Mouse (Mus musculus): ENCODE results near the gene Olfr1380.
"Not testable (repeated sequence)": the region's sequence is repeated elsewhere in the genome, so short reads cannot be mapped to it uniquely, and the experiment has no call there.

Olfr1380 gene

DNA sequence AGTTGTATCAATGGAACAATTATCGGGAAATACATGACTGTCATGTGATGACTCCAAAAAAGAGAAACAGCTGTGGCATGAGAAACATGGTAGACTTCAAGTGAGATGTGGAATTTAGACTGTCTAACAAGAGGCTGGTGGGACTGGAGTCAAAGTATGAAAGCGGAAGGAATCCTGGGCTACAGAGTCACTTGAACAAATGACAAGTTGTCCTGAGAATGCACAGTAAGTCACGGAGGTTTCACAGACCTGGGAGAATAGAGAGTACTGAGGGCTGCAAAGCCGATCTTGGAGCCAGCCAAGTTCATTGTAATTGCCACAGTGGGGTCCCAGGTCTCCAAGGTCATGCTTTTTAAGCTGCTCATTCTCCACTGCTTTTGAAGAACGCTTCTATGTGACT lies at the start of gene Olfr1380:
Gene Olfr1380, plus strand, starts transcription at position 301 of the 400 bp plus-strand sequence.
- not testable (repeated sequence) for DNase-seq

DNA sequence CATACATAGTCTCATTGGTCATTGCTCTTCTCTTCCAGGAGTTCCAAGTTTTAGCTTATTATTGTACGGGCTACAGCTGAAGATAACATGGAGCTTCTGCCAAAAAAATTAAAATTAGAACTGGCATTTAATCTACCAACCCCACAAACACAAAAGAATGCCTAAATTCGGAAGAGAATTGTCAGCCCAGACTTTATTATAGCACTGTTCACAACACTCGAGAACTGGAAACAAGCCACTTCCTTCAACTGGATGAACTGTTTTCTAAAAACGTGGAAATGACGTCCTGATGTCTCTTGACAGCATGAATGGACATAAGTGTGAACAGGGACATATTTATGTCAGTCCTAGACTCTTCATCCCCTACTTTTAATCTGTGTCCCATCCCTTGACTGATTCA lies 38.6 kb upstream of the Olfr1380 start:
- DNase-seq, result no peak

DNA sequence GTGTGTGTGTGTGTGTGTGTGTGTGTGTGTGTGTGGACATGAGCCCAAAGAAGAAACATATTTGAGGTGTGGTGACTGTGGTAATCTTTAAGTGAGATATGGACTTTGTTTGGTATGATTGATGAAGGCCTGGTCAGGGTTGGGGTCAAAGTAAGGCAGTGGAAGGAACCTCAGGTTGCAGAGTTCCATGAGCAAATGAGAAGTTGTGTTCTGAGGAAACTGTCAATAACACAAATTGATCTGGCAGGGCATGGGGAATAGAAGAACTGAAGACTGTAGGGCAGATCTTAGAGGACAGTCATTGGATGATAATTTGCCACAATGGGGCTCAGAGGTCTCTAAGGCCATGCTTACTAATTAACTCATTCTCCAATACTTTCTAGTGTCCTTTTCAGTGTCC lies 37.3 kb upstream of the Olfr1380 start, which contains the start of gene Olfr1383:
Gene Olfr1383, plus strand, starts transcription at position 301 of the 400 bp plus-strand sequence.
- DNase-seq, result no peak

DNA sequence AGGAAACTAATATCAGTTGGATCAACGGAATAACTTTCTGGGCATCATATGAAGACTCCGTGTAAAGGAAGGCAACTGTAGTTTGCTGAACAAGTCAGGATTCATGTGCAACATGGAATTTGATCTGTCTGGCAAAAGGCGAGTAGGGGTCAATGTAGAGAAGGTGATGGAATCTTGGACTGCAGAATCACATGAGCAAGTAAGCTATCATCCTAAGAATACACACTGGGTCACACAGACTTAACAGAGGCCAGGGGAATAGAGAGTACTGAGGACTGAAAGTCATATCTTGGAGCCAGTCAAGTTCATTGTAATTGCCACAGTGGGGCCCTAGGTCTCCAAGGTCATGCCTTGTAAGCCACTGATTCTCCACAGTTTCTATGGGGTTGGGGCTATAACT lies 28.7 kb upstream of the Olfr1380 start, which contains the start of gene Olfr1382:
Gene Olfr1382, plus strand, starts transcription at position 301 of the 400 bp plus-strand sequence.
- no peak for DNase-seq

DNA sequence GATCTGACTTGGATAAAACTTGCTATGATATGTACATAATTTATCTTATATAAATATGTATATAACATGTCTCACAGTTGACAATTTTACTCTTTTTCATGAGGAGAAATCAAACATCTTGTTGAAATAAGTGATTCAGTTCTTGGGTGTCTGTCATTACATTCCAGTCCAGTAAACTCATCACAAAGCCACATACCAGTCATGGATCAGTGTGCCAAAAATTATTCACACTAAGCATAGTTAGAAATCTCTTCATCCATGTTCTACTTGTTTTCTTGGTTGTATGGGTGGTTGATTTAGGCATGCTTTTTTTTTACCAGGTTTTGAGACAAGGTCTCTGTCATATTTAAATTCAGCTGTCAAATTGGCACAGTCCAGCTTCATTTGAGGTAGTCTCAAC lies 23.9 kb upstream of the Olfr1380 start:
- no peak for DNase-seq

DNA sequence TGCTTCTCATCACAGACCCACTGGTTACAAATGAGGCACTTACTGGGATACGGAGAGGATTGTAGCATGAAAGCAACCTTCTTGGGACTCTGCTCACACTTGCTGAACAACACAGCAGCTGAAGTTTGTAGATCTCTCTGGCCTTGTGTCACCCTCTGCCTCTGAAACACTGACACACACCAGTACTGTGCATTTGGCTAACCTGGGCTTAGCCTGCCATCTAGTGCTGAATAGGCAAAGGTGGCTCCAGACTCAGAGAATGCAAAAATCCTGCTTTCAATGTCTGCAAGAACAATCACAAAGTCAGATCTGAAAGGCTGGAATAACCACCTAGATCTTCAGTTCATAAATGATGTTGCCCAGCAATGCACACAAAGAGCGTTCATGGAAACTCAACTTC lies 20.0 kb upstream of the Olfr1380 start:
- DNase-seq, result not testable (repeated sequence)

DNA sequence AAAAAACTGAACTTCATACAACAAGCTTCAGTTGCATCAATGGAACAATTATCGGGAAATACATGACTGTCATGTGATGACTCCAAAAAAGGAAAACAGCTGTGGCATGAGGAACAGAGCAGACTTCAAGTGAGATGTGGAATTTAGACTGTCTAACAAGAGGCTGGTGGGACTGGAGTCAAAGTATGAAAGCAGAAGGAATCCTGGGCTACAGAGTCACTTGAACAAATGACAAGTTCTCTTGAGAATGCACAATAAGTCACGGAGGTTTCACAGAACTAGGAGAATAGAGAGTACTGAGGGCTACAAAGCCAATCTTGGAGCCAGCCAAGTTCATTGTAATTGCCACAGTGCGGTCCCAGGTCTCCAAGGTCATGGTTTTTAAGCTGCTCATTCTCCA lies 13.5 kb upstream of the Olfr1380 start, which contains the start of gene Olfr1381:
Gene Olfr1381, plus strand, starts transcription at position 301 of the 400 bp plus-strand sequence.
- not testable (repeated sequence) for DNase-seq

DNA sequence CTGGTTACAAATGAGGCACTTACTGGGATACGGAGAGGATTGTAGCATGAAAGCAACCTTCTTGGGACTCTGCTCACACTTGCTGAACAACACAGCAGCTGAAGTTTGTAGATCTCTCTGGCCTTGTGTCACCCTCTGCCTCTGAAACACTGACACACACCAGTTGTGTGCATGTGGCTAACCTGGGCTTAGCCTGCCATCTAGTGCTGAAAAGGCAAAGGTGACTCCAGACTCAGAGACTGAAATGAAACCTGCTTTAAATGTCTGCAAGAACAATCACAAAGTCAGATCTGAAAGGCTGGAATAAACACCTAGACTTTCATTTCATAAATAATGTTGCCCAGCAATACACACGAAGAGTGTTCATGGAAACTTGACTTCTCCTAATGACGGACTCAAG lies 2.6 kb upstream of the Olfr1380 start:
- DNase-seq, result not testable (repeated sequence)

DNA sequence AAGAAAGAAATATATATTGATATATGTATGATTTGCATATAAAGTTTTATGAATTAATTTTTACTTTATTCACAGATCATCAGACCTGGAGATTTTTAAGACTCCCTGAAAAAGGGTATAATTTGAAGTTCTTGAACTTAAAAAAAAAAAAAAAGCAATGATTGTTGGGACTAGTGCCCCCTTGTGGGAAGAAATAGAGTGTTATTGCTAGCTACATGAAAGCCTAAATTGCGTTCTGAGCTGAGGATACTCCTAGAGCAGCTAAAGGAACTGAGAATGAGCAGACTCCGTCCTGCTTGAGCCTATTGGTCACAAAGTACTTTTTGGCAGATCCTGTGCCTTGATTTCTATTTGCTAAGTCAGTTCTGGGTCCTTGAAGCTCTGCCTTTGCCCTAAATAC lies 18.4 kb downstream of the Olfr1380 start:
- not testable (repeated sequence) for DNase-seq

DNA sequence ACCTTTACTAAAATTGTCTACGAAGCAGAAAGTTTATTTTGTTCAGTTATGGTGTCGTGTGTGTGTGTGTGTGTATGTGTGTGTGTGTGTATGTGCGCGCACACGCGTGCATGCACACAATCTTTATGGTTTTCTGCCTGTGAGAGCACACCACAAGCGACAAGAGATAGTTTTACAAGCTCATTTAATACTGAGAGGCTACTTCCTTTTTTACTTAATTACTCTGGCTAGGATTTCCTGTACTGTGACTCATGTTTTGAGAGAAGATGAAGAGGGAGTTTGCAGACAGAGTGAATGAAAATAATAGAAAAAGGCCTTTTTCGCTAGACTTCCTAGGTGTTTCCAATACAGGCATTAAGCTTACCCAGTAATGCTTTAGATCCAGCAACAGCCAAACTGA lies 23.8 kb downstream of the Olfr1380 start:
- not testable (repeated sequence) for DNase-seq

DNA sequence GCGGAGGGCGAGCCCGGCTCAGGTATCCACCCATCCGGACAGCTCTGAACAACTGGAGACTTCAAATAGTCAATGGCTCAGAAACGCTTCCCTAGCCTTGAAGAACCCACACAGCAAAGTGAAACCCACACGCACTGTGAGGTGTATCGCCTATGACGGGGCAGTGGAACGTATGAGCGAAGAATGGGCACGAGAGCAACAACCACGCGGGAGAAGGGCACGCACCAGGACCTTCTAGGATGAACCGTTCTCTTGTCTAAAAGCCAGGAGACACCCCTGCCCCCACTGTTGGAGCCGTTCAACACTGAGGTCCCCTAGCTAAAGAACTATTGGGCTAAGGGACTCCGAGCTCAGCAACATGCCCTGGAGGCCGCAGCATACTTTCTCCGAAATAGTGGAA lies 33.5 kb downstream of the Olfr1380 start:
- DNase-seq, result no peak

DNA sequence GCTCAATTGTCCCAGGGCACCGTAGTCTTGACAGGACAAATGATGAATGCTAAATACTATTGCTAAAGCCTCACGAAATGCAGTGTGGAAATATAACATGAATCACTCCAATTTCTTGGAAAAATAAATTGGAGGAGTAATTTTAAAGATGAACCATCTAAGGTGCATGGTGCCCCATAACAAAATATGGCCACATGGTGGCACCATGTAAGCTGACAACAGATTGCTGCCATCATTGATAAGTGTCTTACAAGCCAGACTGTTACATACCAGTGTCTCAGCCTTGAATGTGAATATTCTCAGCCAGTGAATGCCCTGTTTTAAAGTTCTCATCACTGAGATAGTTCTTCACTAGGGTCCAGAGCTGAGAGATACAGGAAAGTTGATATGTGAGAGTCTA lies 40.5 kb downstream of the Olfr1380 start:
- not testable (repeated sequence) for DNase-seq

DNA sequence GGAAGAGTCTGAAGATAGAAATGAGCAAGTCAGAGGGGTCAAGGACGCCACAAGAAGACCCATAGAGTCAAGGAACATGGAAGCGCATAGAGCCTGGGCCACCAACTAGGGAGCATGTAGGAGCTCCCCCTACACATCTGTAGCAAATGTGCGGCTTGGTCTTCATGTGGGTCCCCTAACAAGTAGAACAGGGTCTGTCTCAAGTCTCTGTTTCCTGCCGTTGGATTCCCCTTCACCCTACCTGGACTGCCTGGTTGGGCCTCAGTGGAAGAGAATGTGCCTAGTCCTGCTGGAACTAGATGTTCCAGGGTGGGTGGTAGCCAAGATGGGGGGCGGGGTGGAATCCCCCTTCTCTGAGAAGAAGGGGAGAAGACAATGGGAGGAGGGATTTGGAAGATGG lies 51.6 kb downstream of the Olfr1380 start:
- not testable (repeated sequence) for DNase-seq

DNA sequence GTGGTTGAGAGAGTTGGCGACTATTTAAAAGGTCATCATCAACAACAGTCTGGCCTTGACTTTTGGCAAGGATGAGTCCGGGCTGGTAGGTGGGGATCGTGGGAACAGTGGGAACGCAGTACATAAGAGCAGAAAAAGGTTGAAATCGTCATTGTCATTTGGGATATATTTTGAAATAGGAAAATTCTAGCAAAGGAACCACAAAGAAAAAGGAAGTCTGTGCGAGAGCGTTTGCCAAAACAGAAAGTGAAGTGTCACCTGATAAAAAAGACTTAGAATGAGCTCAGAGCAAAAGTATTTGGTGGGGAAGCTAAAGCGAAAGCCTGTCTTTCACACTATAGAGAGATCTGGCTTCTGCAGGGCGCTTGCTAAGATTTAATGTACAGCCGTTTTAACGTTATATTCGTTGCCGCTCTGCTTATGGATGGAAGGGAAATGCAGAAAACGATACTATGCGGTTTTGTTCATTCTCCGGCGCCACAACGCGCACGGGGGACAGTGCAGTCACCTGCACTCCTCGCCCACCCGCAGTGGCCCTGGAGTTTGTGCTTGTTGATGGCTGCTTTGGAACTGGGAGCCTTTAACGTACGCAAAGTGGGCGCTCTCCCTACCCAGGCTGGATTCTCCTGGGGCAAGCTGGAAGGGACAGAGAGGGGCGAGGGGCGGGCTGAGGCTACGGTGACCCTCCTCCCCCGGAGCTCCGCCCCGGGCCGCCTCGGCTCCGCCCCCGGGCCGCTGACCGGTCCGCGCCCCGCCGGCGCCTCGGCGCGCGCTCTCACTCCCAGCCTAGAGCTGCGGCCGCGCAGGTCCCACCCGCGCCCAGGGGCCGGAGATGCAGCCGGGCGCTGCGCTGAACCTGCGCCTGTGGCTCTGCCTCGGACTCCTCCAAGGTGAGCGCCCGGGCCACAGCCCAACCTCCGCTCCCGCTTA lies 52.5 kb downstream of the Olfr1380 start, which contains the start of gene Flt4:
Gene Flt4, plus strand, starts transcription at position 326 of the 930 bp plus-strand sequence.
- DNase-seq, result peak; percentile 13 to 36

DNA sequence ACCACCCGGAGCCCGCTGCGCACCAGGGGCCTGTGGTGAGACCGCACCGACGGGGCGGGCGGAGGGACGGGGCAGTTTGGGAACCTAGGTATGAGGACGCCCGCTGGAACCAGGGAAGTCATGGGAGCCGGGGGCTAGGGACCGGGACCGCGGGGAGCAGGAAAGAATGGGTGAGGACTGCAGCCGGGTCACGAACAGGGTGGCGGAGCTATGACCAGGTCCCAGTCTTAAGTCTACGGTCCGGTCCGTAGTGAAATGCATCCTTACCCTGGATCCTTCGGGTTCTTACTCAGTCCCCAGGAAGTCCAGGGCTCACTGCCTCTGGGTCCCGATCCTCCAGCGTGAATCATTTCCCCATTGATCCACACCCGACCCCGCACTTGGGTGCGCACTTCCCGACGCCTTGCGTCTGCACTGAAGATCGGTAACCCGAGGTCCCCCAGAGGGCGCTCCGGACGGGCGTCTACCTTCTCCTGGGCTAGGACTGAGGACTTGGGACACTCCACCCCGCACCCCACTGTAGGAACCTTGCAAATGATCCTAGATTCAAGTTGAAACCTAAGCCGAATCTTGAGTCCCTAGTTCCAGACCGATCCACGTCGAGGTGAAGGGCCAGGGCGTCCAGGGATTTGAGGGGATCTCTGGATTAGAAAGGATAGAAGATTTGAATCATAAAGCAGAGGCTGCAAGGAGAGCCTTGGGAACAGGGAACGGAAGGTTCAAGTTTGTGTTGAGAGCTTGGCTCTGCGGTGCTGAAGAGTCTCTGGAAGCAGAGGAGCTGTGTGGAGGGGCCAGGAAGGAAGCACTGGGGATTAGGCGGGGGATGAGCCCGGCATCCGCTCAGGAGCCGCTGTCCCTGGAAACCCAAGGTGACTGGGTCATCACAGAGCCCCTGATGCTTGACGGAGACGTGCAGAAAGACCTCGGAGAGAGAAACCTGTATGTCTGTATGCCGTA lies 53.5 kb downstream of the Olfr1380 start:
- DNase-seq, result peak; percentile 46 to 68

DNA sequence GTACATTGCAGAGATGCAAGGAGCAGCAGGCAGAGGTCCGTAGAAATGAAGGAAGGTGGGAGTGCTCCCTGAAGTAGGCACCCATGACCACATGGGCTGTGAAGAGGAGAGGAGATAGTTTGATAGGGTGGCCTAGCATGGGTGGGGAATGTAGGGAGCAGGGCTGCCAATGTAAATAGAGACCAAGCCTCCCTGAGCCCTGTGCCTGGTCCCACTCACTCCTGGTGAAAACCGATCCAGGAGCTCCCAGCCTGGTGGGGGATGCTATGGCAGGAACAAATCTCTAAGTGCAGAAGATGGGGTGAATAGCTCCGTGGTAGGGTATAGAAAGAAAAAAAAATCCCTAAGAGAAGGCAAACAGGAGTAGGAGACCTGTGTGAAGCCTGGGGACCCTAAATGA lies 54.7 kb downstream of the Olfr1380 start:
- not testable (repeated sequence) for DNase-seq

DNA sequence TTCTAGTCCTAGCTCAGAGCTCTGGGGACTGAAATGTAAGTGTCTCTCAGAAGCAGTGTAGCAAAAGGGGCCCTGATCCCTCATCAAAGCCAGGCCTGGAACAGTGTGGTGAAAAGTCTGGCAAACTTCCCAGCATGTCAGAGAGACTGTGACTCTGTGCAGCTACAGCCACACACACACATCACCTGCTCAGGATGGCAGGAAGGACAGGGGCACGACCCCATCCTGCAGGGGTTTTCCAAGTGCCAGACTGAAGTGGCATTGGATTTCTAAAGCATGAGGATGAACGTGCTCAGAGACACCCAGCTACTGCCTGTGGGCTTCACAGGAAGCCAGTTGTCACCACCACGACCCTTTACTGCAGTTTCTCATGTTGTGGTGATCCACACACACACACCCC lies 55.5 kb downstream of the Olfr1380 start:
- DNase-seq, result no peak

DNA sequence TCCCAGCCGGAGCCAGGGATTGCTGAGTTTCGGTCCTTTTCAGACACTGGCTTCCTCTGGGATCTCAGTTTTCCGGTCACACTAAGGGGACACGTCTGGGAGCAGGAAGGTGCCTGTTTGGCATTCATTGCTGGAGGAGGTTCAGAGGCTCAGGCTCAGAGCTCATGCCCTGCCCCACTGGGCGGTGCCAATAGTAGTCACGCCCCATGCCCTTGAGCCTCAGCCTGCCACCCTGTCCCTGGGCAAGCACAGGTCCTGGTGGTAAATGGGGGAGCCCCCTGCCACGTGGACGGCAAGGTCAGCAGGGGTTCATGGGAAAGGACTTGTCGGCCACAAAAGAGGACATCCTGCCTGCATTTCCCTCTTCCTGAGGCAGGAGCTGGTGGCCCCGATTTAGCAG lies 56.7 kb downstream of the Olfr1380 start:
- peak; percentile 49 to 65 for DNase-seq

All from lung, adult 18-20 months (tissue).